Mouse (Mus musculus) myocyte (in vitro differentiated cells): ENCODE data around the gene Fgf2.

Source experiments
- CEBPB ChIP-seq: IDR thresholded peaks from 2 replicates; pipeline ENCODE4 v1.6.1; 2011; ENCODE audit warnings: mild to moderate bottlenecking, moderate library complexity; ENCODE audit not compliant: poor library complexity, insufficient read depth, severe bottlenecking
- MAX ChIP-seq: IDR thresholded peaks from one replicate; pipeline ENCODE4 v1.6.1; 2011; ENCODE audit warnings: low read depth, mild to moderate bottlenecking, control low read depth
- MYOD1 ChIP-seq, 3 experiments: IDR thresholded peaks; one replicate each; pipeline ENCODE4 v1.6.1; 2011; ENCODE audit warnings: control low read depth in 2 of 3, low read depth in 2 of 3, mild to moderate bottlenecking in 2 of 3, moderate library complexity in 1 of 3; ENCODE audit not compliant: insufficient read length in 2 of 3, control insufficient read depth in 1 of 3
- POLR2A ChIP-seq: IDR thresholded peaks from one replicate; pipeline ENCODE4 v1.6.1; 2011; ENCODE audit warnings: low read depth, mild to moderate bottlenecking, control low read depth, moderate library complexity; ENCODE audit not compliant: insufficient read length
- POLR2AphosphoS2 ChIP-seq: IDR thresholded peaks from one replicate; pipeline ENCODE4 v1.6.1; 2011; ENCODE audit warnings: low read depth, control low read depth; ENCODE audit not compliant: insufficient read length
- SRF ChIP-seq: IDR thresholded peaks from one replicate; pipeline ENCODE4 v1.6.1; 2011; ENCODE audit warnings: low read depth; ENCODE audit not compliant: control insufficient read depth, insufficient read length
- TCF12 ChIP-seq: IDR thresholded peaks from one replicate; pipeline ENCODE4 v1.6.1; 2011; ENCODE audit warnings: mild to moderate bottlenecking, control low read depth; ENCODE audit not compliant: poor library complexity, insufficient read depth, severe bottlenecking

- TF ChIP-seq POLR2A (no peak), POLR2AphosphoS2 (no peak), TCF12 (no peak), MYOD1 (IDR thresholded peaks at IDR 0.05; ENCODE audit: control insufficient read depth in 1 of 3, insufficient read length in 2 of 3, low read depth in 2 of 3) (no peak), MAX (no peak), CEBPB (no peak), SRF (no peak)
Measured at GRCm38 (mm10) chr3:37443409-37443808, 95.3 kb downstream of the Fgf2 start.
